Mouse (Mus musculus) embryonic fibroblast, embryonic 13.5 days (primary cell): Measurements from ENCODE around the gene Spc24.

ENCODE experiments used
- CTCF ChIP-seq: IDR thresholded peaks from 2 replicates; pipeline ENCODE4 v1.5.1; 2011; ENCODE audit warnings: mild to moderate bottlenecking, control low read depth, low read length, moderate library complexity, borderline replicate concordance; ENCODE audit not compliant: insufficient read depth
- POLR2A ChIP-seq: IDR thresholded peaks from 2 replicates; pipeline ENCODE4 v1.6.1; 2011; ENCODE audit warnings: low read depth, mild to moderate bottlenecking, control low read depth, low read length, moderate library complexity

DNA sequence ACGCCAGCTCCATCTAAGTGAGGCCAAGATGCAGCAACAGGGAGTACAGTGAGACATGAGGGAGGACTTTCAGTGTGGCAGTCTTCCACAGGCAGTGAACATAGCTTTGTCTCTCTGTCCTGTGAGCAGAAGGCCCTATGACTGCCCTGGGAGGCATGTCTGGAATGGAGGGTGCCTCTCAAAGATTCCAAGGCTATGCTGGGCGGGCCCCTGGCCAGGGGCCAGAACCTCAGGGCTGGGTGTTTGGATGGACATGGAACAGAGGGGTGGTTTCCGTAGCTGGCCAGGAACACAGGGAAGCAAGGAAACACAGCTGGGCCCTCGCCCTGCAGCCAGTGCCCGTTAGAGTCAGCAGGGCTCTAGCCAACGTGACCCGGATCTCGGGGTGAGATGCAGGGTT is 31.8 kb upstream of the Spc24 start:
- TF ChIP-seq POLR2A (no peak; the same call in 1 of the 2 replicates), CTCF (no peak)
